Mouse (Mus musculus) ZHBTc4 (cell line): Measurements from ENCODE around the gene Ang2.
"Not testable (repeated sequence)": the region's sequence is repeated elsewhere in the genome, so short reads cannot be mapped to it uniquely, and the experiment has no call there.

Experiments
- DNase-seq: peaks from one replicate; pipeline ENCODE4 v3.0.0-alpha.2; 2011; ENCODE audit warnings: low read depth, low spot score

Ang2 gene

DNA sequence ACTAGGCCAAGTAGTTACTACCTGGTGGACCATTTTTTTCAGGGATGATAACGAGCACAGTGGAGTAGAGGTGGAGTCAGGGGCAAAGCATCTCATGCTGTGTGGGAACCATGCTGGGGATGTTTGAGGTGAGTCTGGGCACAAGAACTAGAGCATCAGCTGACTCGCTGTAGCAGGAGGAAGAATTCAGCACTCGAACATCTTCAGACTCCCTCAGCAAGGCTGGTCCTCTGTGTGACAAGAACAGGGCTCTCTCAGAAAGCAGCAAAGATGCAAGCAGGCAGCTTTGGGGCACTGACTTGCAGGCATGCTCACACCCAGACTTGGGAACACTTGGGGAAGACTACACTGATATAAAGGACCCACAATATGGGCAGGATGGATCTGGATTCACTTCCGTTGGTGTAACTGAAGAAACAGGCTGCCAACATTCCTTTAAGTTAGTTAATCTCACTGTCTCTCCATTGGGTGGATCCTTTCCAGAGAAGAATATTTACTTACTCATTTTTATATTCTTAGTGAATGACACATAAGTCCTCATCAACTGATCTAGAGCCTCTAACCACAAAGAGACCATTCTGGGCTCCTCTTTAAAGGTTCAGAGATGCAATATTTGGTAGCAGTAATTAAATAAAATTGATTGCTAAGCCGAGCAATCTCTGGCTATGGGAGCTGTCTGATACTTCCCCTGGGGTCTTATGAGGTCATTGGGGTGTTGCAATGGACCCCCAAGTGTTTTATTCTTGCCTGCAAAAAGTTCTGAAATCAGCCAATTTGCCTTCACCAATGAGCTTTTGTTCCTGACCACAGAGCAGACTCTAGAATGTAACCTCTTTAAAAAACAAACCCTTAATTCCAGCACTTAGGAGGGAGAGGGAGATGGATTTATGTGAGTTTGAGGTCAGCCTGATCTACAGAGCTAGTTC lies at the start of gene Ang2:
Ang2 (minus strand) TSS at position 51 of the 926 bp plus-strand sequence.
- DNase-seq, result no peak

DNA sequence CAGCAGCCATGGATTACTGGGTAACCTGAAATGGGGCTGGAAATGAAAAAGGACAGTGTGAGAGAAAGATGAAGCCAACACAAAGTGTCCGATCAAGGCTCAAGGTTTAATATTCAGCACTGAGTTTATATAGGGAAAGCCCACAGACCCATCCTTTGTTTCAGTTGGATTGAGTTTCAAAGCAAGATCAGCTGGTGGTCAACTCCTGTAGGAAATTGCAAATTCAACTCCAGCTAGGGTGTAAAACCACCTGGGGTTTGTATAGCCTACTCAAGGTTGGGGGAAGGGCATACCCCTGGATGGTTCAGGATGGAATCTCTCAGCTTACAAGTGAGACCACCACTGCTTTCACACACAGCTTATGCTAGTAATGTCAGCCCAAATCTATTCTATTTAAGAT lies 48.8 kb upstream of the Ang2 start:
- DNase-seq, result peak; percentile 25

DNA sequence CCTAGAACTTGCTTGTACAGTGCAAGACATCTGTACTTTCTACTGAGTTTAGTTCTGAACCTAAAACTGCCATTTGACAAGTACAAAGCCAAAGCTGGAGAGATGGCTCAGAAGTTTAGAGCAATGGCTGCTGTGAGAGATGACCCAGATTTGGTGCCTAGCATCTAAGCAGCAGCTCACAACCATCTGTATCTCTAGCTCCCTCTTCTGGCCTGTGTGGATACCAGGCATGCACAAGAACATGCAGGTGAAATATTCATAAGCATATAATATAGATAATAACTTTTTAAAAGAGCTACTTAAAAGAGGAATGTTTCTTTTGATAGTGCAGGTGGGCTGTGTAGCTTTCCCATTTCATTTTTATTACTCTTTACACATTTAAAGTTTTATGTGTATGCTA lies 42.0 kb upstream of the Ang2 start:
- peak; percentile 57 for DNase-seq

DNA sequence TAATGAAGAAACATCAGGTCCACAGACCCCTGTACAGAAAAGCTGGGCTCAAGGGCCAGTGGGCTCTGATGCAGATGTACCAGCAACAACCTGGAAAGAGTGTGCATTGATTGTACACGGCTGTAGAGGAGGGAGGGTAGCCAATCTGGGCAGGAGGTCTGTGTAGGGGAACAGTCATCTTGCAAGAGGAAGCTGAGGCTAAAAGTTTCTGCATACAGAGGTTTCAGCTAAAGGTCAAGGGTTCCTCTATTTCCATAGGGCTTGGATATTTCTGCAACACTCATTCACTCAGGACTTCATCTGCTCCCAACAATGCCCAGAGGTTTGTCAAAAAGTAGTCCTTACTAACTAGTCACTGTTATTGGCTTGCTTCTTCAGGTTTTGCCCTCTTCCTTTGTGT lies 38.5 kb upstream of the Ang2 start:
- not testable (repeated sequence) for DNase-seq

DNA sequence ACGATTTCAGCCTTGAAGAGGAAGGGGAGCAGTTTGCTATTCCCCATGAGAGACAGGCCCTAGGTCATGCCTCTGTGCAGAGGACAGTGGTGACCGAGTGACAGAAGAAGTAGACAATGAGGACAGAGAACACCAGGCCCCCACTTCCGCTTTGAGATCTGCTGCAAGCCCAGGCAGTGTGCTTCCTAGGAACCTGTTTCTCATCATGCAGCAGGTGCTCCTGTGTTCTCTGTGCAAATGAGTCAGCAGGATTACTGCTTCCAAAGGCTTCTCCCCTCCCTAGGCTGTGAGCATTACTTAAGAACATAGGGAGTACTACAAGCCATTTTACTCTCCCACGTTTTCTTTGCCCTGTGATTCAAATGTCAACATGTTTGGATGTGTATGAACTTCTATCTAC lies 30.7 kb upstream of the Ang2 start:
- not testable (repeated sequence) for DNase-seq

- not testable (repeated sequence) for DNase-seq
Observed at GRCm38 (mm10) chr14:51220075-51220474, 21.1 kb upstream of the Ang2 start.

- DNase-seq, result no peak
Observed at GRCm38 (mm10) chr14:51203115-51203514, 4.2 kb upstream of the Ang2 start, which contains the start of gene Ear14. Gene Ear14, plus strand, starts transcription at chr14:51203391.

GRCm38 (mm10) chr14:51200466-51200865 lies 1.5 kb upstream of the Ang2 start:
- DNase-seq, result no peak

DNA sequence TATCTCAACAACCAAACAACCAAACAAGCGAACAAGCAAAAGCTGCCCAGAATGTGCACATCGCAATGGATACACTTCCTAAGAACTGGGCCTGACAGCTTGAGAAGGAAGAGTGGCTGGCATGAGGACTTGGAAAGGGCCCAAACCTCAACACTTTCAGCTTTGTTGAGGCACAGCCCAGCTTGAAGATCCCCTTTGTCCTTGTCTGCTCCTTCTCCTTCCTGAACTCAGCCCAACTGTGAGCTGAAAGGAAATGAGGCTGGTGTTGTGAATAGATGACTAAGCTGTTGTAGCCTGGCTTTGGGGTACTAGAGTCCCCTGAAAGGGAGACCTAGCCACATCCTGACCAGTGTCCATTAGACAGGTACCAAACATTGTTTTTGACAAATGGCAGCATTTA lies 1.1 kb upstream of the Ang2 start:
- DNase-seq, result no peak

DNA sequence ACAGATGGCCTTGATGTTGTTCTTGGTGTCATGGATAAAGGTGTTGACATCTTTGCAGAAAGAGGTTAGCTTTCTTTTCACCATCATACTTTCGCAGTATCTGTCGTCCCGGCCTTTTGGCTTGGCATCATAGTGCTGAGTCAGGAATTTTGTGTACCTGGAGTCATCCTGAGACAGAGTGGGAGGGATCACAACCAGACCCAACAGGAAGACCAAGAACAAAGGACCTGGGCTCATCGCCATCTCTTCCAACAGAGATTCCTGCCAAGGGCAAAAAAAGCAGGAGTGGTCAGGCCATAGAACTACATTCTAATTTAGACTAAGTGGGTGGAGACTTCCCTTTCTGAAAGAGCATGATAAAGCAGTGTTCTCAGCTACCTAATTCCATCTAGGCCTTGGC lies 3.3 kb downstream of the Ang2 start:
- peak; percentile 90 for DNase-seq

GRCm38 (mm10) chr14:51181051-51181450 lies 17.9 kb downstream of the Ang2 start:
- DNase-seq, result not testable (repeated sequence)

- no peak for DNase-seq
Observed at GRCm38 (mm10) chr14:51173843-51174242, 25.1 kb downstream of the Ang2 start.

- not testable (repeated sequence) for DNase-seq
Observed at GRCm38 (mm10) chr14:51172947-51173346, 26.0 kb downstream of the Ang2 start.

DNA sequence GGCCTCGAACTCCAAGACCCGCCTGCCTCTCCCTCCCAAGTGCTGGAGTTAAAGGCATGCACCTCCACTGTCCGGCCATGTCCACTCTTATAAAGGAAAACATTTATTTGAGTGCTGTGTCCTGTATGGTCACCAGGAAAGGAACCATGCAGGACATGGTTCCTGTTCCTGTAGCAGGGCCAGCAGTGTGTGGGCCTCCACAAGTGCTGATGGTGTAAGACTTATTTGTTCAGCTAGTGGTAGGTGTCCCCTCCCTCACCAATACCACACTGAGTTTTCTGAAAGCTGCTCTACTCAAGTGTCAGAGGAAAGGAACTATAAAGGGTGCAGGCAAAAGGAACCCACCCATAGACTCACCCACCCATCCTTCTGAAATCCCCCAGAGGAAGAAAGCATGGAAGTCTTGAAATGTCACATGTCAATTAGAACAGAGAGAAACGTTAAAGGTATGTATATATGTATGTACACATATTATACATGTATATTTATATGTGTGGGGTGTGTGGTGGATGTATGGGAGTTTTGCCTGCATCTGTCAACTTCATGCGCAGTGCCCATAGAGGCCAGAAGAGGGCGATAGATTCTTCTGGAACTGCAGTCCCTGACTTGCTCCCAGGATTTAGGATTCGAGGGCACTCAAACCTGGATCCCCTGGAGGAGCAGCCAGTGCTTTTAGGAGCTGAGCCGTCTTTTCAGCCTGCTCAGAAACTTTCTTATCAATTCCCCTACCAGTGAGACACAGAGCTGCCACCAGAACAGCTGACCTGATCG lies 26.7 kb downstream of the Ang2 start:
- peak; percentile 64 for DNase-seq

DNA sequence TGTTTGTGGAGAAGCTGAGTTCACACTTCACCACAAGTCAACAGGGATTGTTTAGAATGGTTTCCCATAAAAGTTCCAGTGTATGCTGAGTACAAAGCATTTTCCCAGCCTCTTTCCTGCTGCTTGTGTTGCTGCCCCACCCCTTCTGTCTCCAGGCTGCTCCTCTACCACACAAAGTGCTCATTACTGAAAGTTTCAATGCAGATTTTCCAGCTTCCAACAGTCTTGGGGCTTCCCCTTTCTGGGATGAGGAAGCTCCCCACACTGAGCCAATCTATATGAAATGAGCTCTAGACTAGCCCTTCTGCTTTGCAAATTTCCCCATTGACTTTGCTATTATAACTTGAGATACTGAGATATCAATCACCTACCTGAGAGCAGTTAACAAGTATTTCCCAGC lies 32.9 kb downstream of the Ang2 start:
- DNase-seq, result no peak

- no peak for DNase-seq
Observed at GRCm38 (mm10) chr14:51165435-51165834, 33.5 kb downstream of the Ang2 start.

DNA sequence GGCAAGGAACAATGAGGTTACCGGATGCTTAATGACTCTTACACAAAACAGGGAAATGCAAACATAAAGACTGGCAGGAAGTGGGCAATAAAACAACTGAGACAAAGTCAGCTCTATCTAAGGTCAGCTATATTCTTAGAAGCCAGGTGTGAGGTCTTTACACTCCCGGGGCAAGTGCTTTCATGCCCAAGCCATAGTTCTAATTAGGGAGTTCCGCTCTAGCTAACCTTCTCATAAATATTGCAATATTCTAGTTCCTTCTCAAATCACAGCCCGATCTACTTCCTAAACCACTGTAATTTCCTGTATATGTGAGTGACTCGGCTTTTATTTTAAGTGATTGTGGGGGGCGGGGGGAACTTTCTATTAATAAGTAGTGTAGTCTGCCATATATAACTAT lies 35.6 kb downstream of the Ang2 start:
- not testable (repeated sequence) for DNase-seq

- DNase-seq, result not testable (repeated sequence)
Observed at GRCm38 (mm10) chr14:51161976-51162375, 37.0 kb downstream of the Ang2 start, which contains the start of gene Rnase2b. Gene Rnase2b, plus strand, starts transcription at chr14:51162260.

- DNase-seq, result no peak
Observed at GRCm38 (mm10) chr14:51157072-51157471, 41.9 kb downstream of the Ang2 start.

DNA sequence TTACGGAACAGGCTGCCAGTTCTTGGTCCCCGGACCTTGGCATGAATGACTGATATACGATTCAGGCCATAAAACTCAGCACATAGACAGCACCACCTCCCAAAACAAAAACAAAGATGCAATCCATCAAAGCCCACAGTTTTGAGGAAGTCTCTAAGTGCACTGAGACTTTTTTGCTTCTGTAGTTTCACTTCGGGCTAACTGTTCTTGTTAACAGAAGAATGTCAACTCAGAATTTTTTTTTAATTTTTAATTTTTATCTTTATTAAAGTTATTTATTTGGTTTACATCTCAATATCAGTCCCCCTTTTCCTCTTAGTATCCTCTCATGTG lies 42.2 kb downstream of the Ang2 start:
- DNase-seq, result no peak

DNA sequence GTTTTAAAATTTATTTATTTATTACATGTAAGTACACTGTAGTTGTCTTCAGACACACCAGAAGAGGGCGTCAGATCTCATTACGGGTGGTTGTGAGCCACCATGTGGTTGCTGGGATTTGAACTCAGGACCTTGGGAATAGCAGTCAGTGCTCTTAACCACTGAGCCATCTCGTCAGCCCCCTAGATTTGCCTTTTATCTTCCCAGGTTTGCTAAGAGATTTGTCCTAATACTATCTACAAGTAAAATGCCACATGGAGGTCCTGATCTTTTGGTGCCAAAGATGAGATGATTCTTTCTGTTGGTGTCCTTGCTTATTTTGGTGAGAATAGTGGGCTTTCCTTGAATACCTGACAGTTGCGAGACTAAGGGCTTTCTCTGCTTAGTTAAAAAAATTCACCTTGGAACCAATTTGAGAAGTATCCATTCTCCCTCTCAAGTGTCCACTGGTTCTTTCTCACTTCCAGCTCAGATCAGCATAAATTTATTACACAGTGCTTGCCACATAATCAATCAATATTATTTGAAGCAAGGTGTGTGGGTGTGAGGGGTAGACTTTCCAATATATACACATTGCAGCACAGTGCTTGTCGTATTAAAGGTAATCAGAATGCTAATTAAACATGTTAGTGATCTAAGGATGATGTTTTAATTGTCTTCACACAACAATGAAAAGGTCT lies 42.8 kb downstream of the Ang2 start:
- DNase-seq, result no peak
